Mouse (Mus musculus): ENCODE data around the gene Spata31d1d.
"Not testable (repeated sequence)": the region's sequence is repeated elsewhere in the genome, so short reads cannot be mapped to it uniquely, and the experiment has no call there.

GRCm38 (mm10) chr13:59734347-59734746 is 2.8 kb upstream of the Spata31d1d start:
- TF ChIP-seq EP300, CTCF (IDR thresholded peaks at IDR 0.05): not testable (repeated sequence)
